Mouse (Mus musculus) embryonic fibroblast, embryonic 13.5 days (primary cell): ENCODE measurements at regions not wholly inside any gene's neighbourhood (a gene's known extent, or its start where the extent isn't known, plus 50 kb on each side); places are given as distances from the start of the nearest gene placed in this dataset.

Source experiments
- H3K27ac ChIP-seq: 2 replicates; pipeline ENCODE4 v1.5.1; 2012; ENCODE audit warnings: low read length, control low read depth, inconsistent platforms; ENCODE audit not compliant: insufficient read depth
- H3K4me1 ChIP-seq: 2 replicates; pipeline ENCODE4 v1.6.1; 2011; ENCODE audit warnings: low read length; ENCODE audit not compliant: control insufficient read depth, insufficient read depth
- H3K4me3 ChIP-seq: 2 replicates; pipeline ENCODE4 v1.5.1; 2011; ENCODE audit warnings: mild to moderate bottlenecking, control low read depth, low read length; ENCODE audit not compliant: insufficient read depth
- CTCF ChIP-seq: IDR thresholded peaks from 2 replicates; pipeline ENCODE4 v1.5.1; 2011; ENCODE audit warnings: mild to moderate bottlenecking, control low read depth, low read length, moderate library complexity, borderline replicate concordance; ENCODE audit not compliant: insufficient read depth
- POLR2A ChIP-seq: IDR thresholded peaks from 2 replicates; pipeline ENCODE4 v1.6.1; 2011; ENCODE audit warnings: low read depth, mild to moderate bottlenecking, control low read depth, low read length, moderate library complexity

GRCm38 (mm10) chr5:111574219-111574840, 157.2 kb downstream of the Mn1 start:
- H3K4me3 ChIP-seq: no peak overlapping the region
- no peak overlapping the region for H3K27ac ChIP-seq
- peaks cover 14% of the 10 kb centered on the region for H3K4me1 ChIP-seq
- TF ChIP-seq CTCF: no peak
- TF ChIP-seq POLR2A: no peak

GRCm38 (mm10) chr5:111575376-111575775, 158.2 kb downstream of the Mn1 start:
- no peak for TF ChIP-seq POLR2A
- TF ChIP-seq CTCF: no peak

GRCm38 (mm10) chr5:111577441-111577840, 156.3 kb upstream of the Gm26897 start:
- Histone ChIP-seq H3K4me1 (peaks cover 10% of the 10 kb centered on the region), H3K27ac (no peak overlapping the region; the same call in 1 of the 2 replicates), H3K4me3 (no peak overlapping the region)
- TF ChIP-seq CTCF (no peak), POLR2A (no peak)

More at GRCm38 (mm10) chr5:111575376-111575775, 158.2 kb downstream of the Mn1 start:
- no peak overlapping the region for H3K4me3 ChIP-seq
- H3K4me1 ChIP-seq: peaks cover 15% of the 10 kb centered on the region
- H3K27ac ChIP-seq: no peak overlapping the region

- TF ChIP-seq POLR2A (no peak), CTCF (no peak)
- Histone ChIP-seq H3K4me1 (peaks cover 10% of the 10 kb centered on the region), H3K27ac (no peak overlapping the region; the same call in 1 of the 2 replicates), H3K4me3 (no peak overlapping the region)
These were observed 155.6 kb upstream of the Gm26897 start for GRCm38 (mm10) chr5:111578088-111578487.

- Histone ChIP-seq H3K4me1 (peaks cover 10% of the 10 kb centered on the region), H3K27ac (no peak overlapping the region), H3K4me3 (no peak overlapping the region)
- TF ChIP-seq POLR2A (no peak), CTCF (no peak)
These were observed 154.6 kb upstream of the Gm26897 start for GRCm38 (mm10) chr5:111578977-111579727.

- no peak overlapping the region for H3K27ac ChIP-seq
- peaks cover 10% of the 10 kb centered on the region for H3K4me1 ChIP-seq
- TF ChIP-seq CTCF (no peak), POLR2A (no peak)
- H3K4me3 ChIP-seq: no peak overlapping the region
These were observed 152.6 kb upstream of the Gm26897 start for GRCm38 (mm10) chr5:111580870-111581771.

GRCm38 (mm10) chr5:111582004-111582403, 151.7 kb upstream of the Gm26897 start:
- no peak overlapping the region for H3K4me3 ChIP-seq
- peaks cover 8% of the 10 kb centered on the region for H3K4me1 ChIP-seq
- no peak overlapping the region for H3K27ac ChIP-seq
- TF ChIP-seq CTCF (no peak), POLR2A (no peak)

- Histone ChIP-seq H3K4me1 (peaks cover 2% of the 10 kb centered on the region; the same call in 1 of the 2 replicates), H3K4me3 (no peak overlapping the region), H3K27ac (no peak overlapping the region)
- TF ChIP-seq POLR2A: no peak
- TF ChIP-seq CTCF: no peak
These were observed 143.1 kb upstream of the Gm26897 start for GRCm38 (mm10) chr5:111590619-111591081.

- Histone ChIP-seq H3K27ac (no peak overlapping the region), H3K4me1 (peaks cover 2% of the 10 kb centered on the region; the same call in 1 of the 2 replicates), H3K4me3 (no peak overlapping the region)
- no peak for TF ChIP-seq POLR2A
- no peak for TF ChIP-seq CTCF
These were observed 140.9 kb upstream of the Gm26897 start for GRCm38 (mm10) chr5:111592807-111593206.

GRCm38 (mm10) chr5:111594111-111594510, 139.6 kb upstream of the Gm26897 start:
- peaks cover 2% of the 10 kb centered on the region; the same call in 1 of the 2 replicates for H3K4me1 ChIP-seq
- no peak overlapping the region for H3K27ac ChIP-seq
- no peak overlapping the region for H3K4me3 ChIP-seq
- TF ChIP-seq CTCF (no peak), POLR2A (no peak)
